In the genomic region with DNA sequence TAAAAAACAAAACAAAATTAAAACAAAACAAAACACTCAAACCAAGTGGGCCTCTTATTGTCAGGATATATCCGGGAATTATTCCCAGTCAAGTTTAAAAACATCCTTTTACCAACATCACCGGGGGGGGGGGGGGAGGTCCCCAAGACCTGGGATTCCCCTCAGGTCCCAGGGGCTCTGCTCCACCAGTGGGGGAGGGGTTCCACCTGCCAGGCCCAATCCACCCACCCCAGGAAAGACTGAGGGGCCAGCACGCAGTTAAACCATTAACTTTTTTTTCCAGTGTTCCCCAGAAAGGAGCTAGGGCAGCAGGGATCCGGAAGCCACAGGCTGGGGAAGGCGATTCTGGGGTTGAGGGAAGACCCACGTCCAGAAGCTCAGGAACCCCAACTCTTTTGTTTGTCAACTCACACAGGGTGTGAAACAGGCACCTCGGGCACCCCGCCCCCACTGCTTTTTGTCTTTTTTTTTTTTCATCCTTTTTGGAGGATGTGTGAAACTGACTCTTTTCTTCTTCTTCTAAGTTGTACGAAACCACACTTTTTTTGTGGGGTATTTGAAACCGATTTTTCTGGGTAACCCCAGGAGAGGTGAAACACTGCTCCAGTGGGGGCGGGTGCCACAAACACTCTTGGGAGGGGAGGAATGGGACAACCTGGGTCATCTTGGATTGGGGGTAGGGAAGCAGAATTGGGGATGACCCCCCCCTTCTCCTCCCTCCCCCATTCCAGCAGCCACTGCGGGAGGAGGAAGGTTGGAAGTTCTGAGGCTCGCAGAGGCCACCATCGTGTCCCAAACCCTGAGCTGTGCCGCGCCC, we compare ENCODE assay signal across 8 mouse cellular contexts. TPM values are rescaled to one million over a fixed set of nuclear protein-coding genes. Genes with fewer than 3 reads are reported as not detected.
DNase-seq lines count a peak whose midpoint lies in the region; ATAC-seq and TF ChIP-seq lines count a peak whose summit lies in the region.

No protein-coding gene starts in this region.

- H3K27me3 ChIP-seq in cerebellum, adult 2 months (ENCODE audit: control insufficient read depth, insufficient read depth, low read length), result no peaks in the 10 kb centered on the region
- H3K27me3 ChIP-seq in limb, embryonic 11.5 days (ENCODE audit: control insufficient read depth, insufficient read depth, low read length), result no peaks in the 10 kb centered on the region
- H3K27me3 ChIP-seq in splenic B cell, adult 2 months (ENCODE audit: control insufficient read depth, insufficient read depth, low read length, poor library complexity, severe bottlenecking), result no peaks in the 10 kb centered on the region

- peak; percentile 29 for DNase-seq in cerebellum, adult 8-10 months
- DNase-seq in cerebellum, adult 2 months, result no peak
- peak; percentile 50 to 59 for DNase-seq in spleen, postnatal 10 days (ENCODE audit: low spot score in 2 of 2)
- DNase-seq in spleen, postnatal 14 days (ENCODE audit: low spot score in 2 of 2), result no peak
- no peak for DNase-seq in limb, embryonic 11.5 days (ENCODE audit: low spot score)
- peak; percentile 45 for DNase-seq in splenic B cell, adult 2 months (ENCODE audit: low read depth, low spot score)
- no peak for DNase-seq in layer of hippocampus, adult 8-10 months (ENCODE audit: low spot score in 2 of 2)
- DNase-seq in left cerebral cortex, postnatal 14 days (ENCODE audit: low spot score in 2 of 2), result no peak

- no peaks in the 10 kb centered on the region; the same call in 1 of the 2 replicates for H3K9me3 ChIP-seq in limb, embryonic 11.5 days (ENCODE audit: control insufficient read depth, low read length)

- H3K4me1 ChIP-seq in cerebellum, adult 2 months (ENCODE audit: control insufficient read depth, insufficient read depth, low read length), result peaks cover 5% of the 10 kb centered on the region
- peaks cover 14% of the 10 kb centered on the region; the same call in 1 of the 2 replicates for H3K4me1 ChIP-seq in limb, embryonic 11.5 days (ENCODE audit: control insufficient read depth, insufficient read depth, low read length)

- WGBS in cerebellum, adult 2 months, result 17% methylated on average over 16 of the region's 16 CpGs
- WGBS in limb, embryonic 11.5 days, result 18% methylated on average over 16 of the region's 16 CpGs

- no peak overlapping the region for H3K4me3 ChIP-seq in cerebellum, adult 2 months (replicated peaks; ENCODE audit: insufficient read depth, low read depth, low read length)
- peak overlapping the region; percentile 76 for H3K4me3 ChIP-seq in limb, embryonic 11.5 days (ENCODE audit: low read depth, low read length)

- intact Hi-C loops in left cerebral cortex, postnatal 14 days (cut with DNase I), result no loop called here

- peak overlapping the region; percentile 90 for H3K4me2 ChIP-seq in limb, embryonic 11.5 days (ENCODE audit: low read depth, severe bottlenecking)

- ATAC-seq in limb, embryonic 11.5 days (ENCODE audit: insufficient number of reproducible peaks, low FRiP score, low TSS enrichment, low read depth), result no peak

- no peak overlapping the region for H3K27ac ChIP-seq in cerebellum, adult 2 months (ENCODE audit: insufficient read depth, low read length)
- H3K27ac ChIP-seq in limb, embryonic 11.5 days (replicated peaks; ENCODE audit: low read depth, low read length), result 0 out of 2 replicates have a peak overlapping the region, but pooled peaks have one; percentile 21

- peak overlapping the region; percentile 99 for H3K9ac ChIP-seq in limb, embryonic 11.5 days (ENCODE audit: low read length)

- H3K36me3 ChIP-seq in limb, embryonic 11.5 days (ENCODE audit: control insufficient read depth, insufficient read depth, low read length), result peaks cover 37% of the 10 kb centered on the region
- H3K36me3 ChIP-seq in splenic B cell, adult 2 months (ENCODE audit: control insufficient read depth, insufficient read depth, low read length, poor library complexity, severe bottlenecking), result peaks cover 2% of the 10 kb centered on the region

- no peak for TF ChIP-seq POLR2A in cerebellum, adult 2 months (IDR thresholded peaks at IDR 0.05; ENCODE audit: borderline replicate concordance, insufficient read depth, low read length)

- no peak for TF ChIP-seq CTCF in cerebellum, adult 2 months (IDR thresholded peaks at IDR 0.05; ENCODE audit: borderline replicate concordance, insufficient read depth, low read depth, low read length)

RNA-seq across cellular contexts. Expression of a gene that starts 1.7 kb away (rescaled TPM):
- polyA plus RNA-seq in cerebellum, adult 2 months (2012; rRNA removed), result 34.2 and 38.8 TPM in 2 replicates
- polyA plus RNA-seq in limb, embryonic 11.5 days (2014; fragmentation: Nextera tagmentation; extraction: Ambion mirVana), result 232 and 248 TPM in 2 replicates
- 10 to 100 TPM; 29.5 to 33.9 (median 32.2) TPM for total RNA-seq in layer of hippocampus, adult 8-10 months (2022)
- 10 to 100 TPM; 26.6 to 29.1 TPM for total RNA-seq in left cerebral cortex, postnatal 14 days (2021)

RNA-seq across cellular contexts. Expression of a gene that starts 25.1 kb away (rescaled TPM):
- 1,410 and 1,545 TPM in 2 replicates for polyA plus RNA-seq in cerebellum, adult 2 months (2012; rRNA removed)
- 527 and 533 TPM in 2 replicates for polyA plus RNA-seq in limb, embryonic 11.5 days (2014; fragmentation: Nextera tagmentation; extraction: Ambion mirVana)
- 100 to 1,000 TPM; 320 to 446 (median 390) TPM for total RNA-seq in layer of hippocampus, adult 8-10 months (2022)
- total RNA-seq in left cerebral cortex, postnatal 14 days (2021), result 100 to 1,000 TPM; 587 to 604 TPM

RNA-seq across cellular contexts. Expression of a gene that starts 32.4 kb away (rescaled TPM):
- polyA plus RNA-seq in cerebellum, adult 2 months (2012; rRNA removed), result 193 and 199 TPM in 2 replicates
- polyA plus RNA-seq in limb, embryonic 11.5 days (2014; fragmentation: Nextera tagmentation; extraction: Ambion mirVana), result 302 and 337 TPM in 2 replicates
- total RNA-seq in layer of hippocampus, adult 8-10 months (2022), result 100 to 1,000 TPM; 149 to 154 (median 150) TPM
- total RNA-seq in left cerebral cortex, postnatal 14 days (2021), result 100 to 1,000 TPM; 122 to 134 TPM

RNA-seq across cellular contexts. Expression of a gene that starts 44.3 kb away (rescaled TPM):
- 16.1 and 16.2 TPM in 2 replicates for polyA plus RNA-seq in cerebellum, adult 2 months (2012; rRNA removed)
- polyA plus RNA-seq in limb, embryonic 11.5 days (2014; fragmentation: Nextera tagmentation; extraction: Ambion mirVana), result 9.8 and 10.4 TPM in 2 replicates
- 10 to 100 TPM; 17.0 to 19.6 (median 18.3) TPM for total RNA-seq in layer of hippocampus, adult 8-10 months (2022)
- total RNA-seq in left cerebral cortex, postnatal 14 days (2021), result 10 to 100 TPM; 19.9 to 24.1 TPM

Comparison
In these comparisons a context has a peak if more than half of its experiments do, and no peak if none do; other contexts are left out.
1. DNase-seq: peak in cerebellum, adult 8-10 months (single experiment), spleen, postnatal 10 days (2 of 2) and splenic B cell, adult 2 months (single experiment); none in cerebellum, adult 2 months (0 of 2), spleen, postnatal 14 days (0 of 2), limb, embryonic 11.5 days (single experiment), layer of hippocampus, adult 8-10 months (0 of 2) and left cerebral cortex, postnatal 14 days (0 of 2).